In the genomic region with DNA sequence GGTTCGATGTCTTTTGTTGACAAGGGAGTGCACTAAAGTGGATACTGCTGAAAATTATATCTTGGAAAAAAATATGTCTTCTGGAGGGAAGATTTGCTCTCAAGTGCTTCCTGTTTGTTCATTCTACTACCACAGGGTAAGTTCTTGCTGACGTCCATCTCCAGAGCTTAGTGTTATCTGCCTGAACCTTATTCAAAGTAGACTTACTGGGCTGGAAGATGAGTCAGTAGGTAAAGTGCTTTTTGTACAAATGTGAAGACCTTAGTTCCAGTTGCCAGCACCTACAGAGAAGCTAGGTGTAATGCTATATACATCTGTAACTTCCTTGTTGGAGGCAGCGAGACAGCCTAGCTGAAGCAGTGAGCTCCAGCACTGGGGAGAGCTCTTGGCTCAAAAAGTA, we compare ENCODE assay signal across 23 mouse cellular contexts. TPM values are rescaled to one million over a fixed set of nuclear protein-coding genes. Genes with fewer than 3 reads are reported as not detected.
DNase-seq lines count a peak whose midpoint lies in the region; ATAC-seq lines count a peak whose summit lies in the region.
"Had no signal": no experiment of that assay in that cellular context is flagged by ENCODE, and none has a peak within 500 bp of the region (broad histone marks: within the 10 kb centered on the region; RNA-seq: fewer than 3 reads in every experiment).

No protein-coding gene starts in this region.

- WGBS in limb, embryonic 12.5 days = 91% methylated on average over 3 of the region's 3 CpGs
- 94% methylated on average over 3 of the region's 3 CpGs for WGBS in limb, embryonic 10.5 days

- 0 out of 2 replicates have a peak overlapping the region, but pooled peaks have one; percentile 29 for H3K27ac ChIP-seq in limb, embryonic 12.5 days
- H3K27ac ChIP-seq in limb, embryonic 10.5 days = no peak overlapping the region
- H3K27ac ChIP-seq: embryonic facial prominence, embryonic 10.5 days; embryonic facial prominence, embryonic 12.5 days; forebrain, embryonic 13.5 days; forebrain, embryonic 15.5 days had no signal

- H3K4me3 ChIP-seq in limb, embryonic 12.5 days (replicated peaks) = no peak overlapping the region
- no peak overlapping the region for H3K4me3 ChIP-seq in limb, embryonic 10.5 days
- H3K4me3 ChIP-seq: embryonic facial prominence, embryonic 10.5 days; embryonic facial prominence, embryonic 12.5 days; forebrain, embryonic 13.5 days; forebrain, embryonic 15.5 days had no signal

- DNase-seq in limb, embryonic 10.5 days (ENCODE audit: low spot score) = no peak
- DNase-seq in frontal cortex, postnatal 10 days (ENCODE audit: low spot score in 2 of 2) = no peak
- DNase-seq in cerebellum, adult 8-10 months = no peak
- no peak for DNase-seq in yolk sac, embryonic 10.5 days (ENCODE audit: low spot score)
- DNase-seq: B cell, adult 2 months; cerebellum, adult 11-12 months; cerebellum, adult 2 months; cerebellum, adult 9-11 months; cerebellum, postnatal 14 days; cerebellum, postnatal 36 days; forebrain, postnatal 0 days had no signal

- no peak overlapping the region for H3K9ac ChIP-seq in limb, embryonic 12.5 days (replicated peaks)
- H3K9ac ChIP-seq: embryonic facial prominence, embryonic 12.5 days; forebrain, embryonic 13.5 days; forebrain, embryonic 15.5 days; forebrain, postnatal 0 days had no signal

- peaks cover 38% of the 10 kb centered on the region for H3K27me3 ChIP-seq in limb, embryonic 12.5 days
- peaks cover 87% of the 10 kb centered on the region for H3K27me3 ChIP-seq in limb, embryonic 10.5 days (ENCODE audit: low read depth, poor library complexity, severe bottlenecking)
- H3K27me3 ChIP-seq: CH12.LX; embryonic facial prominence, embryonic 12.5 days; forebrain, embryonic 15.5 days; Patski had no signal

- no peaks in the 10 kb centered on the region for H3K36me3 ChIP-seq in limb, embryonic 12.5 days
- no peaks in the 10 kb centered on the region for H3K36me3 ChIP-seq in limb, embryonic 10.5 days
- H3K36me3 ChIP-seq: embryonic facial prominence, embryonic 10.5 days; embryonic facial prominence, embryonic 12.5 days; forebrain, embryonic 15.5 days; G1E had no signal

- H3K4me1 ChIP-seq in limb, embryonic 12.5 days (replicated peaks) = no peaks in the 10 kb centered on the region; the same call in 1 of the 2 replicates
- peaks cover 4% of the 10 kb centered on the region; the same call in 1 of the 2 replicates for H3K4me1 ChIP-seq in limb, embryonic 10.5 days
- H3K4me1 ChIP-seq: embryonic facial prominence, embryonic 12.5 days; forebrain, embryonic 13.5 days; forebrain, embryonic 15.5 days had no signal

- ATAC-seq in limb, embryonic 12.5 days (ENCODE audit: insufficient number of reproducible peaks, insufficient read depth, low FRiP score, low TSS enrichment, low read depth) = no peak
- peak; percentile 55 for ATAC-seq in common myeloid progenitor, adult 5-6 weeks (replicated peaks; ENCODE audit: low read depth, poor library complexity, severe bottlenecking)
- ATAC-seq in megakaryocyte-erythroid progenitor cell, adult 5-6 weeks (replicated peaks; ENCODE audit: low FRiP score, low TSS enrichment, poor library complexity, severe bottlenecking) = peak; percentile 49
- ATAC-seq: activated CD4-positive, CD25-positive, alpha-beta regulatory T cell, adult 4 months; CD4-positive, CD25-positive, alpha-beta regulatory T cell, adult 4 months; forebrain, embryonic 13.5 days; forebrain, embryonic 15.5 days; forebrain, postnatal 0 days; Patski had no signal

- no peaks in the 10 kb centered on the region for H3K9me3 ChIP-seq in limb, embryonic 12.5 days
- H3K9me3 ChIP-seq in limb, embryonic 10.5 days (replicated peaks) = no peaks in the 10 kb centered on the region
- H3K9me3 ChIP-seq: embryonic facial prominence, embryonic 10.5 days; embryonic facial prominence, embryonic 12.5 days; forebrain, embryonic 13.5 days; forebrain, embryonic 15.5 days; G1E had no signal

- no peak overlapping the region for H3K4me2 ChIP-seq in limb, embryonic 12.5 days
- H3K4me2 ChIP-seq: embryonic facial prominence, embryonic 12.5 days; forebrain, embryonic 13.5 days; forebrain, embryonic 15.5 days had no signal

RNA-seq across cellular contexts. Expression of a gene that starts 2.4 kb away (rescaled TPM):
- polyA plus RNA-seq in limb, embryonic 12.5 days (2016; fragmentation: Nextera tagmentation; extraction: Ambion mirVana) = 13.9 and 14.0 TPM in 2 replicates
- polyA plus RNA-seq in limb, embryonic 10.5 days (2016; fragmentation: Nextera tagmentation; extraction: Ambion mirVana) = 9.4 and 13.3 TPM in 2 replicates
- 7.2 and 7.6 TPM in 2 replicates for total RNA-seq in common myeloid progenitor, adult 5-6 weeks (2017)
- 3.2 and 13.0 TPM in 2 replicates for total RNA-seq in megakaryocyte-erythroid progenitor cell, adult 5-6 weeks (2014; fragmentation: Nextera tagmentation)
- 10.3 and 18.0 TPM in 2 replicates for total RNA-seq in megakaryocyte-erythroid progenitor cell, adult 5-6 weeks (2017)

RNA-seq across cellular contexts. Expression of a gene that starts 36.3 kb away (rescaled TPM):
- 55.7 and 58.0 TPM in 2 replicates for polyA plus RNA-seq in limb, embryonic 12.5 days (2016; fragmentation: Nextera tagmentation; extraction: Ambion mirVana)
- 39.9 and 42.7 TPM in 2 replicates for polyA plus RNA-seq in limb, embryonic 10.5 days (2016; fragmentation: Nextera tagmentation; extraction: Ambion mirVana)
- 67.4 TPM in 2 replicates for total RNA-seq in common myeloid progenitor, adult 5-6 weeks (2017)
- total RNA-seq in megakaryocyte-erythroid progenitor cell, adult 5-6 weeks (2014; fragmentation: Nextera tagmentation) = 25.8 and 29.6 TPM in 2 replicates
- 76.1 and 77.4 TPM in 2 replicates for total RNA-seq in megakaryocyte-erythroid progenitor cell, adult 5-6 weeks (2017)
